Comparison of ENCODE assay signal across 34 mouse cellular contexts in the genomic region with DNA sequence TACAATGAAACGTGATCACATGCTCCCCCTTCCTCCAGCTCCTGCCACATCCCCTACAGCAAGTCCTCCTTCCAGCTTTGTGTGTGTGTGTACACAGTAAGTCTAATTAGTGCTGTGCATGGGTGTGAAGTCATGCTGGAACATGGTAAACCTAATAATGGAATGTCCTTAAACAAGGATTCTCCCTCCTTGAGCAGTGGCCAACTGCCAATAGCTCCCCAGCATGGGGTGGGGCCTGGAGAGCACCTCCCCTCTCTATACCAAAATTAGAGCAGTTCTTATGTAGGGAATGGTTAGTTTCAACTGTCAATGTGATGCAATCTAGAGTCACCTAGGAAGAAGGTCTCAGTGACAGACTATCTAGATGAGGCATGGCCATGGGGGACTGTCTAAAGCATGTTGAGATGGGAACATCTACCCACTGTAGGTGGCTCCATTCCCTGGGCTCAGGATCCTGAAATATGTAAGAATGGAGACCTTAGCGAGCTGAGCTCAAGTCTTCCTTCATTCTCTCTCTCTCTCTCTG.
"Had no signal": no experiment of that assay in that cellular context is flagged by ENCODE, and none has a peak within 500 bp of the region (broad histone marks: within the 10 kb centered on the region; RNA-seq: fewer than 3 reads in every experiment).

No protein-coding gene starts in this region.

- H3K27me3 ChIP-seq: heart, embryonic 12.5 days; heart, embryonic 13.5 days; heart, embryonic 15.5 days; hindbrain, embryonic 12.5 days; hindbrain, embryonic 15.5 days; intestine, embryonic 15.5 days had no signal

- H3K9me3 ChIP-seq: heart, embryonic 12.5 days; heart, embryonic 13.5 days; heart, embryonic 15.5 days; hindbrain, embryonic 10.5 days; hindbrain, embryonic 12.5 days; hindbrain, embryonic 13.5 days; hindbrain, embryonic 15.5 days; intestine, embryonic 15.5 days; kidney, embryonic 15.5 days had no signal

- H3K4me1 ChIP-seq: heart, embryonic 12.5 days; intestine, embryonic 15.5 days had no signal

- H3K27ac ChIP-seq: heart, embryonic 13.5 days; heart, embryonic 15.5 days; hindbrain, embryonic 10.5 days; hindbrain, embryonic 12.5 days; hindbrain, embryonic 13.5 days; hindbrain, embryonic 14.5 days; hindbrain, embryonic 15.5 days; hindbrain, postnatal 0 days; intestine, embryonic 15.5 days; kidney, embryonic 15.5 days; kidney, postnatal 0 days; layer of hippocampus, adult 2 months; left cerebral cortex, adult 2 months had no signal

- H3K36me3 ChIP-seq: heart, embryonic 12.5 days; heart, embryonic 13.5 days; heart, embryonic 15.5 days; hindbrain, embryonic 10.5 days; hindbrain, embryonic 12.5 days; hindbrain, embryonic 13.5 days; hindbrain, embryonic 15.5 days; intestine, embryonic 15.5 days; kidney, embryonic 15.5 days had no signal

- DNase-seq: heart, postnatal 10 days; heart, postnatal 14 days; heart, postnatal 36 days; heart, postnatal 4 days; kidney, adult 11 months; kidney, adult 18-20 months; kidney, adult 2 months; kidney, adult 8-10 months; kidney, adult 9 months; kidney, postnatal 10 days; kidney, postnatal 14 days; kidney, postnatal 25 days; kidney, postnatal 36 days; kidney, postnatal 4 days; layer of hippocampus, adult 9-11 months; layer of hippocampus, postnatal 36 days had no signal

- ATAC-seq: hindbrain, embryonic 16.5 days; hindbrain, postnatal 0 days; inflammation-experienced regulatory T-cells, adult 6 months; intestine, embryonic 15.5 days; intestine, embryonic 16.5 days; intestine, postnatal 0 days had no signal

- H3K9ac ChIP-seq: heart, embryonic 12.5 days; heart, embryonic 13.5 days; heart, embryonic 15.5 days; hindbrain, embryonic 12.5 days; hindbrain, embryonic 13.5 days; hindbrain, embryonic 14.5 days; hindbrain, embryonic 15.5 days; intestine, embryonic 15.5 days; kidney, embryonic 15.5 days had no signal

- H3K4me3 ChIP-seq: heart, embryonic 12.5 days; heart, embryonic 13.5 days; heart, embryonic 15.5 days; hindbrain, embryonic 10.5 days; hindbrain, embryonic 12.5 days; hindbrain, embryonic 13.5 days; hindbrain, embryonic 15.5 days; intestine, embryonic 15.5 days; kidney, embryonic 15.5 days; layer of hippocampus, adult 2 months; left cerebral cortex, adult 2 months had no signal
